Mouse (Mus musculus) kidney, postnatal 0 days (tissue): ENCODE measurements at regions not wholly inside any gene's neighbourhood (a gene's known extent, or its start where the extent isn't known, plus 50 kb on each side); places are given as distances from the start of the nearest gene placed in this dataset.

ENCODE experiments used
- ATAC-seq: fragments of 200-750 bp; cut with Nextera tagmentation; replicated peaks from 2 replicates; pipeline ENCODE4 v1.8.0; 2017; ENCODE audit warnings: low read depth, moderate number of reproducible peaks, moderate TSS enrichment, moderate library complexity; ENCODE audit not compliant: low FRiP score
- DNase-seq: peaks from one replicate; pipeline ENCODE4 v3.0.0-alpha.2; 2016; ENCODE audit warnings: low spot score
- H3K27ac ChIP-seq: fragments of 300-500 bp; sonication (generic); 2 replicates; pipeline ENCODE4 v1.5.1; 2014; ENCODE audit warnings: mild to moderate bottlenecking
- H3K27me3 ChIP-seq: fragments of 300-500 bp; sonication (generic); 2 replicates; pipeline ENCODE4 v1.6.1; 2014; ENCODE audit warnings: low read length, mixed read lengths; ENCODE audit not compliant: insufficient read depth
- H3K36me3 ChIP-seq: fragments of 300-500 bp; sonication (generic); 2 replicates; pipeline ENCODE4 v1.6.1; 2014; ENCODE audit warnings: low read length, mixed read lengths; ENCODE audit not compliant: insufficient read depth
- H3K4me1 ChIP-seq: fragments of 300-500 bp; sonication (generic); replicated peaks from 2 replicates; pipeline ENCODE4 v1.6.1; 2014; ENCODE audit warnings: antibody characterized with exemption, low read length, mixed read lengths; ENCODE audit not compliant: insufficient read depth
- H3K4me2 ChIP-seq: fragments of 300-500 bp; sonication (generic); 2 replicates; pipeline ENCODE4 v1.6.1; 2014; ENCODE audit warnings: mild to moderate bottlenecking, low read length, moderate library complexity, mixed read lengths
- H3K4me3 ChIP-seq: fragments of 300-500 bp; sonication (generic); replicated peaks from 2 replicates; pipeline ENCODE4 v1.5.1; 2014; ENCODE audit warnings: low read depth, low read length
- H3K9ac ChIP-seq: fragments of 300-500 bp; sonication (generic); 2 replicates; pipeline ENCODE4 v1.6.1; 2014; ENCODE audit warnings: low read depth, low read length
- H3K9me3 ChIP-seq: fragments of 300-500 bp; sonication (generic); replicated peaks from 2 replicates; pipeline ENCODE4 v1.6.1; 2016; ENCODE audit warnings: low read length, inconsistent platforms, mixed read lengths
- CTCF ChIP-seq: IDR thresholded peaks from 2 replicates; pipeline ENCODE4 v1.5.1; 2016; ENCODE audit warnings: antibody characterized with exemption, low read depth, mild to moderate bottlenecking, moderate library complexity
- WGBS: fragments of 180-500 bp; shearing (Covaris S2); extraction: QIAGEN DNeasy Blood & Tissue Kit; methylation state at CpG from one replicate; pipeline ENCODE4 v1.1.7; 2014; 5-methylcytosine and 5-hydroxymethylcytosine counted together

DNA sequence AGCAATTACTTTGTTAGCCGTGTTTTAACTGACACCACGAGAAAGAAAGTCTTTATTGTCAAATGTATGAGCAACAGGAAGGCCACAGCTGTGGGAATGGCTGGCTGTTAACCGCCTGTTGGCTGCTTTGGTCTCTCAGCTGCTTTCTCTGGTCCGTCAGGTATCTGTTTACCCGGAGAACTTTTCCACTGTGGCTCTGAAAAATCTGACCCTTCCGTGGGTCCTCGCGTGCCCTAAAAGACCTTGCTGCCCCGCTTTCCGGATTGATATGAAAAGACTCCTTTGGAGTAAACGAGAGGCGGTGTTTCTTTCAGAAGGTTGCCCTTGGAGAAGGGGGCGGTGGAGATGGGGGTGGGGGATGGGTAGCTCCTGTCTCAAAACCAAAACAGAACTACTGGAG lies 75.9 kb downstream of the Sox14 start:
- H3K4me1 ChIP-seq: 0 out of 2 replicates have a peak, but pooled peaks cover 4% of the 10 kb centered on the region
- TF ChIP-seq CTCF: no peak
- H3K9ac ChIP-seq: 0 out of 2 replicates have a peak overlapping the region, but pooled peaks have one; percentile 24
- ATAC-seq (peak; percentile 22; the same call in 1 of the 2 replicates), DNase-seq (peak; percentile 20)
- H3K4me3 ChIP-seq: peak overlapping the region; percentile 29
- WGBS: under 1% methylated on average over 13 of the region's 13 CpGs
- H3K36me3 ChIP-seq: no peaks in the 10 kb centered on the region
- no peaks in the 10 kb centered on the region for H3K9me3 ChIP-seq
- peak overlapping the region; percentile 42; the same call in 1 of the 2 replicates for H3K27ac ChIP-seq
- peak overlapping the region; percentile 58 for H3K4me2 ChIP-seq
- no peaks in the 10 kb centered on the region for H3K27me3 ChIP-seq

DNA sequence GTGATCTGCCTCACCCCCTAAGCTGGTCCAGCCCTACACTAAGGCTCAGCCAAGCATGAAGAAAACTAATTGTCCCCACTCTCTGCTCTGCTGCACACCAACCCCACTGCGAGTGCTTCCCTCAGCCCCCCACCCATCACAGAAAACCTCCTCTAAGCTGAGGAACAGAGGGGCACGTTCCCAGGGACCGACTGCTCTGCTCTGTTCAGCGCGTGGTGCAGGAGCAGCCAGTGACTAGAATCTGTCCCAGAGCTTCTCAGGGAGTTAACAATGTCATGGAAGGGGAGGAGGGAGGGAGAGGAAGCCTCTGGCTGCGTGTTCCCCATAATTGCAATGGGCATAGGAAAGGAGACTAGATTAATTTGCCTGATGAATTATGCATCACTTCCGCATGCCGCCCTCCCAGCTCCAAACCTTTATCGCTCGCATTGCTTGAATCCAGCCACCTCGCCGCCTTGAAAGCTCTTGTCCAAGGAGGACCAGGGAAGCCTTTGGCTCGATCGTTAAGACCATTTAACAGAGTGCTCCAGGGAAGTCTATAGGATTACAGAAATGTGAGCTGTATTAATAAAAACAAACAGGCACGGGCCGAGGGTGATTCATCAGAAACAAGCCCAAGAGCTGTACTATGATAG lies 76.5 kb downstream of the Sox14 start:
- H3K9ac ChIP-seq: 0 out of 2 replicates have a peak overlapping the region, but pooled peaks have one; percentile 24
- peak overlapping the region; percentile 58 for H3K4me2 ChIP-seq
- ATAC-seq (peak; percentile 86), DNase-seq (peak; percentile 59)
- no peak for TF ChIP-seq CTCF
- H3K4me3 ChIP-seq: peak overlapping the region; percentile 29
- H3K27me3 ChIP-seq: no peaks in the 10 kb centered on the region
- H3K4me1 ChIP-seq: 0 out of 2 replicates have a peak, but pooled peaks cover 4% of the 10 kb centered on the region
- H3K27ac ChIP-seq: peak overlapping the region; percentile 42; the same call in 1 of the 2 replicates
- WGBS: 0% methylated on average over 16 of the region's 16 CpGs
- no peaks in the 10 kb centered on the region for H3K36me3 ChIP-seq
- H3K9me3 ChIP-seq: no peaks in the 10 kb centered on the region

DNA sequence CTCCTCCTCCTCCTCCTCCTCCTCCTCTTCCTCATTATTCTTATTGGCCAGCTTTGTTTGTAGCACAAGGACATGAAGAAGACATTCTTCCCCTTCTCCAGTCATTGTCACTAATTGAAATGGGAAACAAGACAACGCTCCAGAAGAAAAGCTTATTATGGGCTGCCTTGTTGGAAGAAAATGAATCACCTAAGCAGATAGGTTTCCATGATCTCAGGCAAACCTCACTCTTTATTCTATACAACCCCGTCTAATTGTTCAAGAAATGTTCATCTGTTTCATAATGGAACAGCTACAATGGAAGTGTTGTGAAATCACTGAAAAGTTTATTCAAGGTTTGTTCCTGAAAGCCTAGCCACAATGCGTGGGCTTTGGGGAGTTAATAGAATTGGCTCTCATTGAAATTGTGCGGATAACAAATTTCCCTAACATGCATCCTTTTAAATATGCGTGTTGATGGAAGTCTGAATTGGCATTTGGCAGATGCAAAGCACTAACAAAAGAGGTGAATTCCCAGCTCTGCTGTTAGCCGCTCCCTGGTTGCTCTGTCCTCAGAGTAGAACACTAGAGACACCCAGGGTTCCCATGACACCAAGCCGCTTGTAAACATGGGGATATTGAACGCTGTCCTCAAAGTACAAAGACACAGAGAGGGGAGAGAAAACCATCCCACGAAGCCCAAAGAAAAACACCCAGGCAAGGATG lies 78.8 kb downstream of the Sox14 start:
- Histone ChIP-seq H3K27me3 (no peaks in the 10 kb centered on the region), H3K4me1 (0 out of 2 replicates have a peak, but pooled peaks cover 4% of the 10 kb centered on the region), H3K27ac (no peak overlapping the region), H3K4me2 (no peak overlapping the region), H3K9ac (no peak overlapping the region), H3K4me3 (no peak overlapping the region), H3K9me3 (no peaks in the 10 kb centered on the region), H3K36me3 (no peaks in the 10 kb centered on the region)
- DNase-seq (no peak), ATAC-seq (no peak)
- no peak for TF ChIP-seq CTCF
- 66% methylated on average over 9 of the region's 9 CpGs for WGBS

DNA sequence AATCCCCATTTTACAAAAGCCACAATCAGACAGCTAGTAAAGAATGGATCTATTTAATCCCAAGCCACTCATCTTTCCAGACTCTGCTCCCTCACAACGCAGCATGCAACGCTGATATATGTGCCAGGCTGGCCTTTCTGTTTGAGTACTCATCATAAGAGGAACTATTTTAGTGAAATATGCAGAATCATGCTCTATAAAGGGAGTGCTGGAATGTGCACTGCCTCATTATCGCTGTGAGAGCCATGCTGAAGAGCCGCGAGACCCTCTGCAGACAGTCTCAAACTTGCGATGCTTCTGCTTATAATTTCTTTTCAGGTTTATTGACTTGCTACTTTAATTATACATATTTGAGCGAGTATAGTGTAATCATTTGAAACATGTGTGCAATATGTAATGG lies 75.6 kb upstream of the Cldn18 start:
- H3K9ac ChIP-seq: no peak overlapping the region
- ATAC-seq (no peak), DNase-seq (no peak)
- no peak overlapping the region for H3K27ac ChIP-seq
- no peak for TF ChIP-seq CTCF
- H3K9me3 ChIP-seq: no peaks in the 10 kb centered on the region
- no peaks in the 10 kb centered on the region for H3K4me1 ChIP-seq
- H3K4me3 ChIP-seq: no peak overlapping the region
- no peak overlapping the region for H3K4me2 ChIP-seq
- H3K36me3 ChIP-seq: no peaks in the 10 kb centered on the region
- WGBS: 90% methylated on average over 7 of the region's 7 CpGs
- no peaks in the 10 kb centered on the region for H3K27me3 ChIP-seq

DNA sequence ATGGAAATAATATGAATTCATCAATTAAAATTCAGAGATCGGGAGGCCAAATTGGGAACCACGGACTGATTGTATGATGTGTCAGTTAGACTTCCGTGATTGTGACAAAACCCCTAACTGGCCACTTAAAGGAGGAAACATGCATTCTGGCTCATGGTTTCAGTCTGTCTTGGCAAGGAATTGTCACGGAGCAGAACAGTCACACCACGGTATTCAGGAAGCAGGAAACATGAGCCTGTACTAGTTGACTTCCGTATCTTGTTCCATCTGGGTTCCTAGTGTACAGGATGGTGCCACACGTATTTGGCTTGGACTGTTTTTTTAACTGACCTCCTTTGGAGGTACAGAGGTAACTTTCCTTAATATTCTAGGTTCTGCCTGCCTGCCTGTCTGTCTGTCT lies 69.8 kb upstream of the Cldn18 start:
- DNase-seq (peak; percentile 6), ATAC-seq (no peak)
- Histone ChIP-seq H3K4me2 (no peak overlapping the region), H3K9me3 (no peaks in the 10 kb centered on the region), H3K36me3 (no peaks in the 10 kb centered on the region), H3K27me3 (no peaks in the 10 kb centered on the region), H3K27ac (no peak overlapping the region), H3K4me1 (no peaks in the 10 kb centered on the region), H3K9ac (no peak overlapping the region), H3K4me3 (no peak overlapping the region)
- TF ChIP-seq CTCF: no peak
- 51% methylated on average over 7 of the region's 7 CpGs for WGBS

DNA sequence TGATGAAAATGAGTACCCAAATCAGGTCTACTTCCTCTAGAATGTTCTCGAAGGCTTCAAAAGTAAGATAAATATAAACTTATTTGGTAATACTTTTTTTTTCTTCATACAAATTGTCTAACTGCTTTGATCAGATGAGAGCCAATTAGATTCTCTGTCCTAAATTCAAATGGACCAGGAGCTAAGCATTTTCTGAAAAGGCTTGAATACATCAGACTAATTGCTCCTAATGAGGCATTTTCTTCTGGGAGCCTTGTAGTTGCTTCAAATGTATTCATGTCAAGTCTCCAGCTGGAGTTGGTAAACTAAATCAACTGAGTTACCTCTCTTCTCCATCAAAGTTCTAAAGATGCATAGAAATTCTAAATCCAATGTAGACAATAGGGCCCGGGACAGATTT lies 66.1 kb upstream of the Cldn18 start:
- no peaks in the 10 kb centered on the region for H3K36me3 ChIP-seq
- 91% methylated on average over 2 of the region's 2 CpGs for WGBS
- H3K27ac ChIP-seq: no peak overlapping the region
- no peaks in the 10 kb centered on the region for H3K9me3 ChIP-seq
- H3K4me2 ChIP-seq: no peak overlapping the region
- H3K4me1 ChIP-seq: no peaks in the 10 kb centered on the region
- ATAC-seq: no peak
- DNase-seq: no peak
- no peak for TF ChIP-seq CTCF
- H3K9ac ChIP-seq: no peak overlapping the region
- no peak overlapping the region for H3K4me3 ChIP-seq
- H3K27me3 ChIP-seq: no peaks in the 10 kb centered on the region
